Mouse (Mus musculus) embryonic fibroblast, embryonic 13.5 days (primary cell): ENCODE measurements around the gene Gm45261. TPM values are rescaled to one million over a fixed set of nuclear protein-coding genes. Genes with fewer than 3 reads are reported as not detected.

Experiments
- H3K27ac ChIP-seq: 2 replicates; pipeline ENCODE4 v1.5.1; 2012; ENCODE audit warnings: low read length, control low read depth, inconsistent platforms; ENCODE audit not compliant: insufficient read depth
- H3K4me1 ChIP-seq: 2 replicates; pipeline ENCODE4 v1.6.1; 2011; ENCODE audit warnings: low read length; ENCODE audit not compliant: control insufficient read depth, insufficient read depth
- H3K4me3 ChIP-seq: 2 replicates; pipeline ENCODE4 v1.5.1; 2011; ENCODE audit warnings: mild to moderate bottlenecking, control low read depth, low read length; ENCODE audit not compliant: insufficient read depth
- CTCF ChIP-seq: IDR thresholded peaks from 2 replicates; pipeline ENCODE4 v1.5.1; 2011; ENCODE audit warnings: mild to moderate bottlenecking, control low read depth, low read length, moderate library complexity, borderline replicate concordance; ENCODE audit not compliant: insufficient read depth
- POLR2A ChIP-seq: IDR thresholded peaks from 2 replicates; pipeline ENCODE4 v1.6.1; 2011; ENCODE audit warnings: low read depth, mild to moderate bottlenecking, control low read depth, low read length, moderate library complexity
- polyA plus RNA-seq: library from polyadenylated mRNA; stranded (reverse); fragments of >200 nt; gene quantifications from 2 replicates; pipeline ENCODE4 v1.2.4, GENCODE M21; 2011; ENCODE audit warnings: low read depth; ENCODE audit not compliant: missing spikeins, insufficient read length

Gene Gm45261
- polyA plus RNA-seq, 1 experiment = not detected

DNA sequence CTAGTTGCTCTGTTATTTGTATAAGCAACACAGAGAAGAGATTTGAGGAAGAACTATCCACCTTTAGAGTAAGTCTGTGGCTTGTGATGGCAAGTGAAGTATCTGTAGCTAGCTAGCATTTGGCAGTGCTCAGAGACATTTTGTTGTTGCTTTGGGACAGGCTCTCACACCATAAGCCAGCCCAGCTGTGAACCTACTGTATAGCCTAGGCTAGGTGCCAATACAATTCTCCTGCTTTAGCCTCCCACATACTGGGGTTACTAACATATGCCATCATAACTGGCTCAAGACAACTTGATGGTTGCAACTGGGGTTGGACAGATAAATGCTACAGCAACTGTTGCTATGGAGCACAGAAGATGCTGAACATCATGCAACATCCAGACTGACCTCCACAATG, 1.8 kb downstream of the Gm45261 start:
- TF ChIP-seq POLR2A = no peak
- no peak for TF ChIP-seq CTCF
- no peak overlapping the region for H3K27ac ChIP-seq
- H3K4me1 ChIP-seq = no peaks in the 10 kb centered on the region
- H3K4me3 ChIP-seq = no peak overlapping the region

DNA sequence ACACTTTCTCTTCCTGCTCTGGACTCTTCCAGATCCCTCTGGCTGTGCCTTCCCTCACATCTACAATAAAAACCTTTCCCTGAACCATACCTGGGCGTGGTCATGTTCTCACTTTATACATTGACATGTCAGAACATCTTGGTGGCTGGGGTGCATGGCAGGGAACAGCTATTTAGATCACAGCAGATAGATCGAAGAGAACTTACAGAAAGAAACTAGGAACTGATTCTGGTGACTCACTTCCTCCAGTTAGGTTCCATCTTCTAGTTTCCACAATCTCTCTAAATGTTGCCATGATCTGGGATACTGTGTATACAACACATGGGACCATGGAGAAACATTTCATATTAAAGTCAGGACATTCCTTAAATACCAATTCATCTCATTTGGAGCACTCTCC, 7.3 kb downstream of the Gm45261 start:
- TF ChIP-seq POLR2A (no peak), CTCF (no peak)
- H3K4me1 ChIP-seq = no peaks in the 10 kb centered on the region
- H3K4me3 ChIP-seq = no peak overlapping the region
- no peak overlapping the region for H3K27ac ChIP-seq

DNA sequence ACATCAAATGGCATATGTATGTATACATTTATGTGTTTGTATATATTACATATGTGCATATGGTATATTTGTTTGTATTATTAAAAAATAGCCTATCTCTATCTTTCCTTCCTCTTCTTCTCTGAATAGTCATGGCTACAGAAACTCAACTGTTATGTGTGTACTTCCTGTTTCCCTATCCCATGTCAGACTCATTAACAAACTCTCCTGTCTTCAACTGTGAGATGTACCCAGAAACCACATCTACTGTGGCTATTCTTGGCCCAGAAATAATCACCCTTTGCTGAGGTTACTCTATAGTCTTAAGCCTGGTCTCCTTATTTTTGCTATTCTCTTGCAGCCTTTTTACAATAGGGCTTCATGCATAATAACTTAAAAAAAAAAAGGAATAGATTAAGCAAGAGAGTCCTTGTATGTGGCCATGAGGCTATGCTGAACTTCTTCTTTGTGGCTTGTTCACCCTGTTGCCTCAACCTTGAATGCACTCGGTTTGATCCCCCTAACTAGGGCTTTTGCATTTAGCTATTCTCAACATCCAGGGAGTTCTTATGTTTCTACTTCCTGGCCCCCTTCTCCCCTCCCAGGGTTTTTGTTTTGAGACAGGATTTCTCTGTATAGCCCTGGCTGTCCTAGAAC, 9.2 kb downstream of the Gm45261 start:
- Histone ChIP-seq H3K4me1 (0 out of 2 replicates have a peak, but pooled peaks cover 2% of the 10 kb centered on the region), H3K27ac (no peak overlapping the region), H3K4me3 (no peak overlapping the region)
- TF ChIP-seq POLR2A = no peak
- no peak for TF ChIP-seq CTCF

DNA sequence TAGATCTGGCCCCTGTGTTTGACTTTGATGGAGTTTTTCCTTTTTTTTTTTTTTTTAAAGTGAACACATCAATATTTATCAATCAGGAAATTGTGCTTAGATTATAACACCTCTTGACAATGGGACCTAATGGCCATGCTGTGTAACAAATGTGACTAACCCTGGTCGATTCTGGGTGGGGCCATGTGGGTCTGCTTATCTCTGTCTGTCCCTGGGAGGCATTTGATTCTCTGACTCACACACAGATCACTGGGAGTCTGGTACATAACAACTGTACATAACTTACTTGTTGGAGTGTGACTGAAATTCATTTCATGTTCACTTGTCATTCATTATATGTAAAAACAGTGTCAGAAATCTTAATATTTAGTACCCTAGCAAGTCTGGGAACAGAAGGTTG, 13.7 kb downstream of the Gm45261 start:
- no peak overlapping the region for H3K27ac ChIP-seq
- TF ChIP-seq POLR2A (no peak), CTCF (no peak)
- H3K4me3 ChIP-seq = no peak overlapping the region
- 0 out of 2 replicates have a peak, but pooled peaks cover 2% of the 10 kb centered on the region for H3K4me1 ChIP-seq

DNA sequence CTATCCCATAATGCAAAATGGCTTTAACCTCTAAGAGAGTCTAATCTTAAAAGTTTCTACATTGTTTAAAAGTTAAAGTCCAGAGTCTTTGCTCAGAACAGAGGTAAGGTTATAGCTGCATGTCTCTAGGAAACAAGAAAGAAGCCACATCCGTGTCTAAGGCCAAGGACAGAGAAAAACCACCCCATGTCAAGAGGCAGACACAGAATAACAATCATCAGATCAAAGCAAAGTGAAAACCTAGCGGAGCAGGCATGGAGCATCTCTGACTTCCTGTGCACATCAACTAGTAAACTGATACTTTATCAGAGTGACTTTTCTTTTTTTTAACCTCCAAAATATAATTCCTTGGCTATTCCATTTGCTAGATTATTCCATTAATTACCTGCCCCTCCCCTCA, 20.3 kb downstream of the Gm45261 start:
- H3K4me3 ChIP-seq = no peak overlapping the region
- TF ChIP-seq CTCF (no peak), POLR2A (no peak)
- H3K4me1 ChIP-seq = no peaks in the 10 kb centered on the region
- H3K27ac ChIP-seq = no peak overlapping the region

DNA sequence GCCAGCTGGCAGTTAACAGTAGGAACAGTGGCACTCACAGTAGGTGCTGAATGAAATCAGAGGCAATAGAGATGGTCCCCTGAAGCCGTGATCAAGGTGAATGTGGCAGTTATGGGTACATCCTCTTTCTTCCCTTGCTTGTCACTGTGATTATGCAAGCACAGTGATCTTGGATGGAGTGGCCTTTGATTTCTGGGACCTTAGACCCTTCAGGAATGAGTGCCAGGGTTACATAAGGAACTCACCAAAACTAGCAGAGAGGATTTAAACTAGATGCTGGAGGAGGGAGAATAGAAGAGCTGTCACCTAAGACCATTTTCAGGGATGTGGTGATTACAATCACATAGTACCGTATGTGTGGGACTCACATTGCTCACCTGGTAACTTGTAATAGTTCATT, 22.7 kb downstream of the Gm45261 start:
- Histone ChIP-seq H3K4me3 (no peak overlapping the region), H3K4me1 (no peaks in the 10 kb centered on the region), H3K27ac (no peak overlapping the region)
- no peak for TF ChIP-seq CTCF
- TF ChIP-seq POLR2A = no peak

DNA sequence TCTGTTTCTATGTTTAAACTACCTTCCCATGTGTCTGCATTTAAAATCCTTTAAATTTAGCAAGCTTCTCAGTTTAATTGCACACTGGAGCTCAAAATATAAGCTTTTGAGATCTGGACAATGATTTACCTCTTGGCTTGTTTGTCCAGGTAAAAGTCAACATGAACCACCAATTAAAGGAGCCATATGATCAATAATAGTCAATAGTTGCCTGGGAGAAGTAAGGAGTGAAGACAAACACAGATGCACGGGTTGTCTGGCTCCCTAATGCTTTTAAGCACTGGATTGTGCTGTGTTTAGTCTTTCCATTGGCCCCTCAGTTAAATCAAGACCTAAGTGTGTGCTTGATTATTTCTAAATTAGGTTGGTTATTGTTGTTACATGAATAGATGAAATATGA, 33.3 kb downstream of the Gm45261 start:
- TF ChIP-seq CTCF (no peak), POLR2A (no peak)
- H3K27ac ChIP-seq = no peak overlapping the region
- no peaks in the 10 kb centered on the region for H3K4me1 ChIP-seq

DNA sequence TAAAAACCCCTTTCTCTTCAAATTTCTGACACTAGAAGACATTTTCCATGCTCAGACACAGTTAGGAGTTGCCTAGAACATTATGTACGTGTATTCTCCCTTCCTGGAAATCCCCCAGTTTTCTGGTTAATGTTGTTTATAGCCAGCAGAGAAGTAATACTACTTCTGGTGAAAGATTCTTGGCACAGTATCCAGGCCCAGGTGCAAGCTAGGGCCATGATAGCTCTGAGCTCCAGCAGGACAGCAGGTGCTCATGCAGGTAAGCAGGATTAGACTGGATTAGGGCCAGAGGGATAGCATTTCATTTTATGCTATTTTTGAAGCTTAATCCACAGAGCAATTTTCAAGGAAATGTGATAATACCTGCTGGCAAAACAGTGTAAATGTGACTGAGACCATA, 33.8 kb downstream of the Gm45261 start:
- TF ChIP-seq POLR2A (no peak), CTCF (no peak)

More for the DNA sequence above, 33.3 kb downstream of the Gm45261 start:
- H3K4me3 ChIP-seq = no peak overlapping the region

DNA sequence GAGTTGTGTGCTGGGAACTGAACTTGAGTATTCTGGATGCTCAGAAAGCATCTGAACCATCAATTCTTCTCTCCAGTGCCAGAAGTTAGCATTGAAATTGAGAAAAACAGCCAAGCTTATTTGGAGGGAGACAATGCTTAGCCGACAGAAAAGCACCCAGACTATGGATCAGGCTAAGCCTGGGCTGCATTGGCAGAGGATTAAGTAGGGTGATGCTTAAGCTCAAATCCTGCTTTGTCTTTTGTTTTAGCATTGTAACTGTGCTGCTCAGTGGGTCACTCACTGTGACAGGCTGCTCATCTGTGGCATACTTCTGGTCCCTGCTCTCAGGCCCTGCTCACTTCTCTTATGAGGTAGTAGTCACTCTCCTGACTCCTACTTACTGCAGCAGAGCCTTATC, 36.6 kb downstream of the Gm45261 start:
- Histone ChIP-seq H3K4me3 (no peak overlapping the region), H3K27ac (no peak overlapping the region), H3K4me1 (no peaks in the 10 kb centered on the region)
- TF ChIP-seq POLR2A (no peak), CTCF (no peak)

More for the DNA sequence above, 33.8 kb downstream of the Gm45261 start:
- H3K27ac ChIP-seq = no peak overlapping the region
- H3K4me3 ChIP-seq = no peak overlapping the region
- H3K4me1 ChIP-seq = no peaks in the 10 kb centered on the region

DNA sequence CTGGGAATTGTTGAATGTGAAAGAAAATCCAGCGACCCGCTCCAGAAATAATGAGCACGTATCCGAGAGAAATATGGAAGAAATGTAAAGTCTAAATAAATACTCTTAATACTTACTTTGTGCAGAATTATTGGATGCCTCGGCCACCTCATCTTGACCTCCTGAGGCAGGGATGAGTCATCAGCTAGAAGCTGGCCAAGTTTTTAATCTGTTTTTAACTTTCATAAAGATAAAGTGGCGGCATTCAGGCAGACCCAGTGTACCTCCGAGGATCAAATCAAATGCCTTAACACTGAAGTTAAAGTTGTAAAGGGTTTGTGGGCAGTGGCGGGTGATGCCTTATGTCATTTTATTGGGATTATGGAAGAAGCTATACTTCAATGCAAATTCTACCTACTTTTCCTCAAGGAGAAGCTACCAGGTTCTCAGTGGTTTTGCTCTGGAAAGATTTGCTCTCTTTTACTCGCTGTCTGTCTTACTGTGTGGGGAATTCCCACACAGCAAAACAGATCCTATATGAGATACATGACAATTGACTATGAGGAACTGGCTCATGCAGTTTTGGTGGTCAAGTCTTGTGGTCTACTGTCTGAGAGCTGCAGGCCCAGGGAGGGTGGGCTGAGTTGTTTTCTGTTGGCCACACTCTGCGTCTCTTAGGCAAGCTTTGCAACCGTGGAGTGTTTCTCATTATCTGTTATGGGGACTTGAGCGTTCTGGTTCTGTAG, 42.8 kb downstream of the Gm45261 start:
- H3K27ac ChIP-seq = no peak overlapping the region; the same call in 1 of the 2 replicates
- TF ChIP-seq POLR2A = no peak
- TF ChIP-seq CTCF = no peak
- no peak overlapping the region for H3K4me3 ChIP-seq
- peaks cover 4% of the 10 kb centered on the region; the same call in 1 of the 2 replicates for H3K4me1 ChIP-seq
